Mouse (Mus musculus) bone marrow macrophage, adult 2 months (primary cell): ENCODE measurements around the gene Paox.
"Not testable (repeated sequence)": the region's sequence is repeated elsewhere in the genome, so short reads cannot be mapped to it uniquely, and the experiment has no call there.

ENCODE experiments used
- CTCF ChIP-seq: IDR thresholded peaks from 2 replicates; pipeline ENCODE4 v1.5.1; 2012; ENCODE audit warnings: low read depth, mild to moderate bottlenecking, low read length, moderate library complexity
- POLR2A ChIP-seq: IDR thresholded peaks from 2 replicates; pipeline ENCODE4 v1.6.1; 2012; ENCODE audit warnings: mild to moderate bottlenecking, low read depth, low read length, borderline replicate concordance

GRCm38 (mm10) chr7:140132184-140132583 lies 16.6 kb downstream of the Paox start:
- not testable (repeated sequence) for TF ChIP-seq CTCF, POLR2A
